Mouse (Mus musculus): ENCODE measurements at regions not wholly inside any gene's neighbourhood (a gene's known extent, or its start where the extent isn't known, plus 50 kb on each side); places are given as distances from the start of the nearest gene placed in this dataset.

DNA sequence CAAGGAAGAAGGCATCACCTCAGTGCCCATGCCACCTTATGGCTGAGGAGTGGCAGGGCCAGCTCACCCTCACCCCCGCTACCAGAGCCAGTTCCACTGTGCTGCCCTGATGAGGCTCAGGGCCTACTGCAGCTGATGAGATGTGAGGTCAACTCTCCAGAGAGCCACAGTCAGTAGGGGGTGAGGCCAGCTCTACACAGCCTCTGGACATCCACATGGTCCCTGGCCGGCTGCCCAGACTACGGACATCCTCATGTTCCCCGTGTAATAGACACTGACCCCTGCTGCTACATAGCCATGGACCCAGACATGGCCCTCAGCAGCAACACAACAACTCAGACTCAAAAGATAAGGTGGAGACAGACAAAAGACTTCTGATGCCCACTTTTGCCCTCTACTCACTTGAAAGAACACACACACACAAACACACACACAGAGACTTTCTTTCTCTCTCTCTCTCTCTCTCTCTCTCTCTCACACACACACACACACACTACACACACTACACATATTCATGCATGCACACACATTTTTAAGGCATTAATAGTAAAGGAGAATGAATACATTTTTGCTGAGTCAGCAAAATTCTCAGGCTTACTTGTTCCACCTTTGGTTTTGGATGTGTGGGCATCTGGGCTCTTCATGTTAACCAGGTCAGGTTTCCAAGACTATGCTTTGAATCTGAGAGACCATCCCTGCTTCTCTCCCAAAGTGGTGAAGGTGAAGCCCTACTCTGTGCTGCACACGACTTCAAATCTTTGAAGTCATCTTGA lies 604.4 kb upstream of the Nrp1 start:
- no peak for DNase-seq (ENCODE audit: low spot score in 2 of 2)

GRCm38 (mm10) chr8:127757396-127757795 lies 601.0 kb upstream of the Nrp1 start:
- no peak for DNase-seq (ENCODE audit: low spot score in 2 of 2)

GRCm38 (mm10) chr8:127759906-127760305 lies 598.5 kb upstream of the Nrp1 start:
- peak in 1 of 2 experiments; percentile 77 for DNase-seq (ENCODE audit: low spot score in 2 of 2)

- no peak for DNase-seq (ENCODE audit: low spot score in 2 of 2)
Observed at GRCm38 (mm10) chr8:127765199-127765598, 593.2 kb upstream of the Nrp1 start.

GRCm38 (mm10) chr8:127768311-127768710 lies 590.1 kb upstream of the Nrp1 start:
- DNase-seq (ENCODE audit: low spot score in 2 of 2) = no peak

DNA sequence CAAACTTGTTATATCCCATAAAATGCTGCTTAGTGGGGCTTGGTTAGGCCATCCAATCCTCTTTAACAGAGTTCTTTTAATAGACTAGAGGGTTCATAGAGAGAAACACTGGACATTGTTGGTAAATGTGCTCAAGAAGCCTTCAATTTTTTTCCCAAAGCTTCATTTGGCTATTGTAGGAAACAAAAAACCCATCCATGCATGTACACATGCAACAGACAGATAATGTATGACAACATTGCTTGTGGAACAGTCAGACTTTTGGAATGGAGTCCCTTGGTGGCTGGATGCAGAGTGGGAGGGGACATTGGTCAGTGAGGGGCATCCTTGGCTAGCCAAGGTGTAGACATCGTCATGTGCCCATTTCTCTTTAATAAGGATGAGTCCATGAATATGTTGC lies 588.8 kb upstream of the Nrp1 start:
- DNase-seq (ENCODE audit: low spot score in 2 of 2) = no peak

GRCm38 (mm10) chr8:127771781-127772180 lies 586.6 kb upstream of the Nrp1 start:
- no peak for DNase-seq (ENCODE audit: low spot score in 2 of 2)

GRCm38 (mm10) chr8:127772415-127772814 lies 586.0 kb upstream of the Nrp1 start:
- DNase-seq (ENCODE audit: low spot score in 2 of 2) = no peak

DNA sequence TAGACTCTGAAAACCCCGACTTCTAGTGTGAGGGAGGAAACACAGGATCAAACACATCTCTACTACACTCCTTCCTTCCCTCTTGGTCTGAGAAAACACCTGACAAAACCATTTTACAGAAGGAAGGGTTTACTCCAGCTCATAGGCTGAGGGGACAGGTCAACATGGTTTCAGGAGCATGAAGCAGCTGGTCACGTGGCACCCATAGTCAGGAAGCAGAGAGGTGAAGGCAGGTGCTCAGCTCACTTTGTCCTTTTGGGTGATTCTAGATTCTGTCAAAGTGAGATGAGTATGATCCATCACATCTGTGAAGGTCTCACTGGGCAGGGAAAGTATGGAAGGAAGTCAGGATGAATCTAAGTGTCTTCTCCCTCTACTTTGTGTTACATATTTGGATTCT lies 585.5 kb upstream of the Nrp1 start:
- no peak for DNase-seq (ENCODE audit: low spot score in 2 of 2)

- peak; percentile 27 to 78 for DNase-seq (ENCODE audit: low spot score in 2 of 2)
Observed at GRCm38 (mm10) chr8:127774642-127775041, 583.8 kb upstream of the Nrp1 start.

DNA sequence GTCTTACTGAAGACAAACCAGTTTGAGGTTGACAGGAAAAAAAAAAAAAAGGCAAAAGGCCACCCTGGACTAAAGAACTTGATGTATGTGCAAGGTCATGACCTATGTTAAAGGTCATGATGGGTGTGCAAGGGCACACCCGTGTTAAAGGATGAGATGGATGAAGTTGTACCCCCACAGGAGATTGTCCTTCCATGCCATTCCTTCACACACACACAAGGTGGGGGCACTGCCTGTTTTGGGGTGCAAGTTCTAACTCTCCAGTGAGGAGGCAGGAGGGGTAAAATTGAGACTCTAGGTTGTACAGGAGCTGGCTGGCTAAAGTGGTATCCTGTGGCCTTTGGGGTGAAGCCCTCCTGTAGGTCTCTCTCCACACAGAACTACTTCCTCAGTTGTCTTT lies 583.2 kb upstream of the Nrp1 start:
- DNase-seq (ENCODE audit: low spot score in 2 of 2) = no peak

GRCm38 (mm10) chr8:127775747-127776146 lies 582.7 kb upstream of the Nrp1 start:
- no peak for DNase-seq (ENCODE audit: low spot score in 2 of 2)

DNA sequence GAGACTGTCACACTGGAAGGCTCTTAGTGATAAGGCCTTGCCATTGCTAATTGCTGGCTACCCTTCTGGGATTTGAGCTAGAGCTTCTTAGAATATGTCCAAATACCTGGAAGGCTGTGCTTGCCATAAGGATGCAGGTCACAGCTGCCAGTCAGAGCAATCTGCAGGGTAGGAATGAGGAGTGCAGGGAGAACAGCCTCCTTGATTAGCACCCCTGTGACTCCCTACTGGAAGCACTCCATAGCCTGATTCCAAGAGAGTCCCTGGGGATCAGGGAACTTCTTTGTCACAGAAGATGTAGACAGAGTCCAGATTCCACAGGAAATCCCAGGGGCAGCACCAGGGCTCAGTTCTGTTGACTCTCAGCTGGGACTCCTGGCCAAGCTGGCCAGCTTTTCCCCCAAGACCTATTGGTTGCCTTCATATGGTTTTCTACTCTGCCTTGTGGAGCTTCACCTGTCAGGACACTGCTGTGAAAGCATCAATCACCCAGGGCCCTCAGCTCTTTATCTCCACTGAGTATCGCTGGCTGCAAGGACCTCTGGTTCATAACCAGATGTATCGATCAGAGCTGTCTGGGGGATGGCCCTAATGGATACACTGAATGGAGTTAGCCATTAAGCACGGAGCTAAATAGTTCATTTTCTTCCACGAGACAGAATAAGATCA lies 579.9 kb upstream of the Nrp1 start:
- no peak for DNase-seq (ENCODE audit: low spot score in 2 of 2)

GRCm38 (mm10) chr8:127779021-127779689 lies 579.2 kb upstream of the Nrp1 start:
- DNase-seq (ENCODE audit: low spot score in 2 of 2) = no peak

GRCm38 (mm10) chr8:127780596-127780995 lies 577.8 kb upstream of the Nrp1 start:
- DNase-seq (ENCODE audit: low spot score in 2 of 2) = no peak

GRCm38 (mm10) chr8:127781011-127781410 lies 577.4 kb upstream of the Nrp1 start:
- no peak for DNase-seq (ENCODE audit: low spot score in 2 of 2)

DNA sequence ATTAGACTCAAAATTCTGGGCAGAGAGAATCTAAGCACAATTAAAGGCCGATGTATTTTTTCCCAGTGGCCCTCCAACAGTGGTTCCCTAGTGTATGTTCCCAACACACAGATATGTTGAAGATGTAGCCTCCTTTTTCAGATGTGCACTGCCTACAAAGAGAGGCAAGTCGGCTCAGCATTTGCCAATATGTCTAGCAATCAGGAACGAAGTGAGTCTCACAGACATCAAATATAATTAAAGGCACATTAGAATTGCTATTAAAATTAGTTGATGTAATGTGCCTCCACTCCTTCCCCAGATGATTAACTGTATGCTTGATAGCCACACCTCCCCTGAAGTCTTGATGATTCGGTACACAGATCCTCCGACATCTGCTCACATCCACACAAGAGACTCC lies 565.8 kb upstream of the Nrp1 start:
- DNase-seq (ENCODE audit: low spot score in 2 of 2) = no peak

DNA sequence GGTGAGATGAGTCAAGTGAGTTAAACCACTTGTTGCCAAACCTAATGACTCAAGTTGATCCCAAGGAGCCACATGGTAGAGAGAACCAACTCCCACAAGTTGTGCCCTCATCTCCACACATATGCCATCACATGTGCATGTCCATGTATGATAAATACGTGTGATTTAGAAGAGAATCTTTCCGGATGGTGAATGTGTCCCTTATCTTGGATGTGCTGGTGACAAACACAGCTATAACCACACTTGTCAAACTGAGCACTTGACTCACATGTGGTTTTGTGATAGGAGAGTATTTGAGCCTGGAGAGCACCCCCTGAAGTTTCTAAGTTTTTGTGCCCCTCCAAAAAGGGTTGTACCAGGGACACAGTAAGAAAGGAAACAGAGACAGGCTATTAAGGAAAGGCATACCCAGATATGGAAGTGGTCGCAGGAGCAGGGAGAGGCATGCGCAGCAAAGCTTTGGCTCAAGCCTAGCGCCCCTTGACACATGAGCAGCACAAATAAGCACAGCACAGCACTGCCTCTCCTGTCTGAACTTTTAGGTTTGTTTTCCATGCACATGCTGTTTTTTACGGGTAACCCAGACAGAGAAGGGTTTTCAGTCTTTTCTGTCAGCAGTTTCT lies 558.4 kb upstream of the Nrp1 start:
- no peak for DNase-seq (ENCODE audit: low spot score in 2 of 2)

DNA sequence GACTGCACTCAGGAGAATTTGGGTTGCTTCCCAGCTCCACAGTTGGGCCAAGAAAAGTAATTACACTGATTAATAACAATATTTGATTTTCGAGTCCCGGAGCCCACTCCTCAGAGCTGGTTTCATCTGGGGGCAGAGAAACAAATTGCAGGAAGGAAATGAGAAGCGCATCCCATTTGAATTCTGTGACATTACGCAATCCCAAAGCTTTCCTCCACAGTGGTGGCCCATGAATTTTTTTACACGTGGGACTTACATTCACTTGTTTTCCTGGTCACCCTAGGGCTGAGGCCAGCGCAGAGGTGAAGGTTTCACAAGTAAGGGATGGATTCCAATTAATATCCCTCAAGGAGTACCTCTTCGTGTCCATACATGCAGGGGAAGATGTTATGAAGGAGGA lies 556.3 kb upstream of the Nrp1 start:
- DNase-seq (ENCODE audit: low spot score in 2 of 2) = no peak

GRCm38 (mm10) chr8:127802661-127803333 lies 555.6 kb upstream of the Nrp1 start:
- DNase-seq (ENCODE audit: low spot score in 2 of 2) = no peak
